Mouse (Mus musculus): ENCODE measurements around the gene Zfp451.

- TF ChIP-seq POLR2A (IDR thresholded peaks at IDR 0.05; ENCODE audit: borderline replicate concordance, extremely low read depth, insufficient read depth, insufficient read length, poor library complexity, severe bottlenecking) = no peak
- no peak for TF ChIP-seq CTCF (IDR thresholded peaks at IDR 0.05; ENCODE audit: borderline replicate concordance, extremely low read depth, insufficient read depth, insufficient read length)
These were observed 93.4 kb downstream of the Zfp451 start for GRCm38 (mm10) chr1:33721020-33721419.
